Mouse (Mus musculus) limb, embryonic 14.5 days (tissue): ENCODE data around the gene Bid. TPM values are rescaled to one million over a fixed set of nuclear protein-coding genes. Genes with fewer than 3 reads are reported as not detected.
"Not testable (repeated sequence)": the region's sequence is repeated elsewhere in the genome, so short reads cannot be mapped to it uniquely, and the experiment has no call there.

ENCODE experiments used
- ATAC-seq: fragments of 200-750 bp; cut with Nextera tagmentation; 2 replicates; pipeline ENCODE4 v1.8.0; 2017; ENCODE audit warnings: low read depth, moderate number of reproducible peaks, moderate TSS enrichment; ENCODE audit not compliant: low FRiP score
- DNase-seq: peaks from one replicate; pipeline ENCODE4 v3.0.0-alpha.2; 2015; ENCODE audit warnings: low spot score
- H3K27ac ChIP-seq: fragments of 300-500 bp; sonication (generic); replicated peaks from 2 replicates; pipeline ENCODE4 v1.5.1; 2014; ENCODE audit warnings: low read depth, mild to moderate bottlenecking, low read length, moderate library complexity, mixed read lengths
- H3K27me3 ChIP-seq: fragments of 300-500 bp; sonication (generic); 2 replicates; pipeline ENCODE4 v1.6.1; 2014; ENCODE audit warnings: low read length, mixed read lengths; ENCODE audit not compliant: control insufficient read depth, insufficient read depth
- H3K36me3 ChIP-seq: fragments of 300-500 bp; sonication (generic); 2 replicates; pipeline ENCODE4 v1.6.1; 2014; ENCODE audit warnings: mild to moderate bottlenecking, low read length, moderate library complexity, mixed read lengths; ENCODE audit not compliant: control insufficient read depth, insufficient read depth
- H3K4me1 ChIP-seq: fragments of 300-500 bp; sonication (generic); 2 replicates; pipeline ENCODE4 v1.6.1; 2014; ENCODE audit warnings: antibody characterized with exemption, low read length, mixed read lengths; ENCODE audit not compliant: control insufficient read depth, insufficient read depth
- H3K4me2 ChIP-seq: fragments of 300-500 bp; sonication (generic); replicated peaks from 2 replicates; pipeline ENCODE4 v1.6.1; 2014; ENCODE audit warnings: low read depth, mild to moderate bottlenecking, low read length, moderate library complexity; ENCODE audit not compliant: severe bottlenecking
- H3K4me3 ChIP-seq: fragments of 300-500 bp; sonication (generic); replicated peaks from 2 replicates; pipeline ENCODE4 v1.5.1; 2014; ENCODE audit warnings: low read length
- H3K9ac ChIP-seq: fragments of 300-500 bp; sonication (generic); 2 replicates; pipeline ENCODE4 v1.6.1; 2014; ENCODE audit warnings: mild to moderate bottlenecking, low read depth, low read length, moderate library complexity; ENCODE audit not compliant: severe bottlenecking
- H3K9me3 ChIP-seq: fragments of 300-500 bp; sonication (generic); 2 replicates; pipeline ENCODE4 v1.6.1; 2016; ENCODE audit warnings: low read length; ENCODE audit not compliant: control insufficient read depth
- POLR2A ChIP-seq: fragments of 200-500 bp; IDR thresholded peaks from 2 replicates; pipeline ENCODE4 v1.8.0; 2012; ENCODE audit warnings: inconsistent platforms, mild to moderate bottlenecking, moderate library complexity, borderline replicate concordance; ENCODE audit not compliant: insufficient read depth, insufficient read length; ENCODE audit errors: extremely low read depth
- WGBS: fragments of 180-500 bp; shearing (Covaris S2); extraction: QIAGEN DNeasy Blood & Tissue Kit; methylation state at CpG from one replicate; pipeline ENCODE4 v1.1.7; 2014; 5-methylcytosine and 5-hydroxymethylcytosine counted together
- polyA plus RNA-seq, 2 experiments: library from polyadenylated mRNA; depleted of rRNA in 1 of 2; stranded (reverse) in 1 of 2; unstranded in 1 of 2; fragments of >200 nt; fragmentation: Nextera tagmentation in 1 of 2; extraction: Ambion mirVana in 1 of 2; gene quantifications; 2 replicates each; pipeline versions ENCODE4 v1.2.1 to v1.2.3; 2012 to 2014

Bid gene
- polyA plus RNA-seq, 2 experiments, result 11.1 to 18.2 TPM

- Histone ChIP-seq H3K9me3 (no peaks in the 10 kb centered on the region), H3K4me3 (no peak overlapping the region), H3K4me1 (no peaks in the 10 kb centered on the region), H3K27ac (no peak overlapping the region), H3K9ac (no peak overlapping the region), H3K27me3 (no peaks in the 10 kb centered on the region), H3K4me2 (no peak overlapping the region), H3K36me3 (peaks cover 23% of the 10 kb centered on the region)
- no peak for TF ChIP-seq POLR2A
- 84% methylated on average over 9 of the region's 9 CpGs for WGBS
- ATAC-seq (no peak), DNase-seq (no peak)
Measured at GRCm38 (mm10) chr6:120866051-120866814, 50.4 kb downstream of the Bid start.

- H3K4me3 ChIP-seq, result no peak overlapping the region
- no peak for DNase-seq
- no peak overlapping the region for H3K4me2 ChIP-seq
- no peak for ATAC-seq
- no peak overlapping the region for H3K9ac ChIP-seq
- no peak for TF ChIP-seq POLR2A
- no peak overlapping the region for H3K27ac ChIP-seq
- peaks cover 26% of the 10 kb centered on the region for H3K36me3 ChIP-seq
- no peaks in the 10 kb centered on the region for H3K27me3 ChIP-seq
- H3K9me3 ChIP-seq, result no peaks in the 10 kb centered on the region
- 94% methylated on average over 3 of the region's 3 CpGs for WGBS
- H3K4me1 ChIP-seq, result no peaks in the 10 kb centered on the region
Measured at GRCm38 (mm10) chr6:120860079-120860478, 56.6 kb downstream of the Bid start.

GRCm38 (mm10) chr6:120858217-120858711 lies 58.4 kb downstream of the Bid start:
- TF ChIP-seq POLR2A, result no peak
- no peak overlapping the region for H3K4me2 ChIP-seq
- H3K9me3 ChIP-seq, result no peaks in the 10 kb centered on the region
- H3K36me3 ChIP-seq, result peaks cover 25% of the 10 kb centered on the region
- H3K27me3 ChIP-seq, result no peaks in the 10 kb centered on the region
- H3K4me1 ChIP-seq, result no peaks in the 10 kb centered on the region
- ATAC-seq (no peak), DNase-seq (no peak)
- H3K27ac ChIP-seq, result no peak overlapping the region
- no peak overlapping the region for H3K4me3 ChIP-seq
- no peak overlapping the region for H3K9ac ChIP-seq
- WGBS, result 76% methylated on average over 8 of the region's 8 CpGs

GRCm38 (mm10) chr6:120854413-120854812 lies 62.2 kb downstream of the Bid start:
- H3K9ac ChIP-seq, result no peak overlapping the region
- ATAC-seq (no peak), DNase-seq (no peak)
- no peak overlapping the region for H3K27ac ChIP-seq
- no peaks in the 10 kb centered on the region for H3K27me3 ChIP-seq
- no peaks in the 10 kb centered on the region for H3K9me3 ChIP-seq
- TF ChIP-seq POLR2A, result no peak
- WGBS, result 85% methylated on average over 10 of the region's 10 CpGs
- H3K36me3 ChIP-seq, result peaks cover 29% of the 10 kb centered on the region
- no peak overlapping the region for H3K4me2 ChIP-seq
- no peak overlapping the region for H3K4me3 ChIP-seq
- no peaks in the 10 kb centered on the region for H3K4me1 ChIP-seq

- not testable (repeated sequence) for DNase-seq, H3K4me1 ChIP-seq, H3K9me3 ChIP-seq, H3K27me3 ChIP-seq, H3K9ac ChIP-seq, ATAC-seq, H3K27ac ChIP-seq, H3K4me2 ChIP-seq, H3K4me3 ChIP-seq
- H3K36me3 ChIP-seq, result peaks cover 41% of the 10 kb centered on the region
Measured at GRCm38 (mm10) chr6:120850720-120851119, 65.9 kb downstream of the Bid start.

Other genes starting within 250 kb of the Bid start
- gene Slc25a18, start 143.3 kb downstream of the Bid start, polyA plus RNA-seq (2012; rRNA removed), result 0.64 and 0.72 TPM in 2 replicates
- 0.96 and 1.1 TPM in 2 replicates for gene Slc25a18, start 143.3 kb downstream of the Bid start, polyA plus RNA-seq (2014; fragmentation: Nextera tagmentation; extraction: Ambion mirVana)
- 68.8 and 75.7 TPM in 2 replicates for gene Atp6v1e1, start 94.1 kb downstream of the Bid start, polyA plus RNA-seq (2012; rRNA removed)
- 114 and 115 TPM in 2 replicates for gene Atp6v1e1, start 94.1 kb downstream of the Bid start, polyA plus RNA-seq (2014; fragmentation: Nextera tagmentation; extraction: Ambion mirVana)
- gene Bcl2l13, start 80.6 kb downstream of the Bid start, polyA plus RNA-seq (2012; rRNA removed), result 23.7 and 28.1 TPM in 2 replicates
- gene Bcl2l13, start 80.6 kb downstream of the Bid start, polyA plus RNA-seq (2014; fragmentation: Nextera tagmentation; extraction: Ambion mirVana), result 27.4 and 29.1 TPM in 2 replicates
- gene Mical3, start 214.1 kb upstream of the Bid start, polyA plus RNA-seq (2012; rRNA removed), result 17.3 and 17.7 TPM in 2 replicates
- gene Mical3, start 214.1 kb upstream of the Bid start, polyA plus RNA-seq (2014; fragmentation: Nextera tagmentation; extraction: Ambion mirVana), result 13.3 and 16.3 TPM in 2 replicates